Mouse (Mus musculus) urinary bladder, postnatal 25 days (tissue): ENCODE results near the gene Zfp609.

Experiments used
- DNase-seq: peaks from one replicate; pipeline ENCODE4 v3.0.0; 2022; ENCODE audit warnings: low spot score

Zfp609 gene

GRCm38 (mm10) chr9:65759992-65760391 is 67.4 kb downstream of the Zfp609 start:
- DNase-seq, result no peak

GRCm38 (mm10) chr9:65759256-65759655 is 68.1 kb downstream of the Zfp609 start:
- DNase-seq, result no peak

- DNase-seq, result no peak
Measured at GRCm38 (mm10) chr9:65757826-65758225, 69.5 kb downstream of the Zfp609 start.

GRCm38 (mm10) chr9:65755673-65756375 is 71.5 kb downstream of the Zfp609 start:
- DNase-seq, result no peak

GRCm38 (mm10) chr9:65755164-65755563 is 72.2 kb downstream of the Zfp609 start:
- no peak for DNase-seq

- DNase-seq, result no peak
Measured at GRCm38 (mm10) chr9:65752632-65753031, 74.7 kb downstream of the Zfp609 start.

GRCm38 (mm10) chr9:65751906-65752305 is 75.5 kb downstream of the Zfp609 start:
- DNase-seq, result no peak

- no peak for DNase-seq
Measured at GRCm38 (mm10) chr9:65748102-65748501, 79.3 kb downstream of the Zfp609 start.

GRCm38 (mm10) chr9:65746479-65746878 is 80.9 kb downstream of the Zfp609 start:
- no peak for DNase-seq

GRCm38 (mm10) chr9:65745456-65745855 is 81.9 kb downstream of the Zfp609 start:
- DNase-seq, result no peak

- no peak for DNase-seq
Measured at GRCm38 (mm10) chr9:65744171-65745082, 82.9 kb downstream of the Zfp609 start.

- no peak for DNase-seq
Measured at GRCm38 (mm10) chr9:65743809-65744170, 83.6 kb downstream of the Zfp609 start.

GRCm38 (mm10) chr9:65743322-65743721 is 84.0 kb downstream of the Zfp609 start:
- no peak for DNase-seq

- no peak for DNase-seq
Measured at GRCm38 (mm10) chr9:65742777-65743176, 84.6 kb downstream of the Zfp609 start.

GRCm38 (mm10) chr9:65741066-65741852 is 86.1 kb downstream of the Zfp609 start:
- no peak for DNase-seq

GRCm38 (mm10) chr9:65734931-65735330 is 92.4 kb downstream of the Zfp609 start:
- no peak for DNase-seq

GRCm38 (mm10) chr9:65728588-65728987 is 98.8 kb downstream of the Zfp609 start:
- no peak for DNase-seq

GRCm38 (mm10) chr9:65727491-65727890 is 99.9 kb downstream of the Zfp609 start:
- DNase-seq, result no peak

GRCm38 (mm10) chr9:65726431-65726830 is 100.9 kb downstream of the Zfp609 start:
- DNase-seq, result no peak

GRCm38 (mm10) chr9:65725291-65725622 is 102.1 kb downstream of the Zfp609 start:
- DNase-seq, result no peak

- peak; percentile 20 for DNase-seq
Measured at GRCm38 (mm10) chr9:65724471-65725290, 102.7 kb downstream of the Zfp609 start.

GRCm38 (mm10) chr9:65721161-65721566 is 106.2 kb downstream of the Zfp609 start:
- no peak for DNase-seq
